Mouse (Mus musculus): ENCODE measurements around the gene Gm13694.
A peak's percentile ranks its signal among the peaks of the same experiment; 100 is the strongest.
"Not testable (repeated sequence)": the region's sequence is repeated elsewhere in the genome, so short reads cannot be mapped to it uniquely, and the experiment has no call there.

The Gm13694 gene

GRCm38 (mm10) chr2:83978633-83979032 is at the start of gene Gm13694:
Gene Gm13694 (plus strand): TSS chr2:83978933.
- not testable (repeated sequence) for DNase-seq (ENCODE audit: low spot score)

GRCm38 (mm10) chr2:83929478-83930088 is 49.1 kb upstream of the Gm13694 start:
- no peak for DNase-seq (ENCODE audit: low spot score)

- DNase-seq (ENCODE audit: low spot score) = peak; percentile 63
These were observed 37.8 kb upstream of the Gm13694 start, which contains the start of gene Zswim2 for GRCm38 (mm10) chr2:83940931-83941361. Gene Zswim2 (minus strand): TSS chr2:83941228.

- DNase-seq (ENCODE audit: low spot score) = no peak
These were observed 37.4 kb upstream of the Gm13694 start for GRCm38 (mm10) chr2:83941378-83941777.

- DNase-seq (ENCODE audit: low spot score) = no peak
These were observed 36.9 kb upstream of the Gm13694 start for GRCm38 (mm10) chr2:83941792-83942191.

GRCm38 (mm10) chr2:83955393-83955792 is 23.3 kb upstream of the Gm13694 start, which contains the start of gene Gm13698:
Gene Gm13698 (plus strand): TSS chr2:83955693.
- DNase-seq (ENCODE audit: low spot score) = not testable (repeated sequence)

GRCm38 (mm10) chr2:83961203-83961602 is 17.5 kb upstream of the Gm13694 start, which contains the start of gene Gm13693:
Gene Gm13693 (plus strand): TSS chr2:83961503.
- DNase-seq (ENCODE audit: low spot score) = not testable (repeated sequence)

GRCm38 (mm10) chr2:83967013-83967412 is 11.7 kb upstream of the Gm13694 start, which contains the start of gene Gm13695:
Gene Gm13695 (plus strand): TSS chr2:83967313.
- DNase-seq (ENCODE audit: low spot score) = not testable (repeated sequence)

GRCm38 (mm10) chr2:83972823-83973222 is 5.9 kb upstream of the Gm13694 start, which contains the start of gene Gm13696:
Gene Gm13696 (plus strand): TSS chr2:83973123.
- not testable (repeated sequence) for DNase-seq (ENCODE audit: low spot score)

GRCm38 (mm10) chr2:83984443-83984842 is 5.7 kb downstream of the Gm13694 start, which contains the start of gene Gm13697:
Gene Gm13697 (plus strand): TSS chr2:83984743.
- not testable (repeated sequence) for DNase-seq (ENCODE audit: low spot score)

- DNase-seq (ENCODE audit: low spot score) = not testable (repeated sequence)
These were observed 11.5 kb downstream of the Gm13694 start, which contains the start of gene Gm13691 for GRCm38 (mm10) chr2:83990253-83990652. Gene Gm13691 (plus strand): TSS chr2:83990553.

- DNase-seq (ENCODE audit: low spot score) = not testable (repeated sequence)
These were observed 15.0 kb downstream of the Gm13694 start for GRCm38 (mm10) chr2:83993639-83994255.

GRCm38 (mm10) chr2:83994526-83994925 is 15.8 kb downstream of the Gm13694 start:
- not testable (repeated sequence) for DNase-seq (ENCODE audit: low spot score)

GRCm38 (mm10) chr2:84008913-84009312 is 30.2 kb downstream of the Gm13694 start:
- no peak for DNase-seq (ENCODE audit: low spot score)

- no peak for DNase-seq (ENCODE audit: low spot score)
These were observed 31.1 kb downstream of the Gm13694 start for GRCm38 (mm10) chr2:84009818-84010217.

- DNase-seq (ENCODE audit: low spot score) = no peak
These were observed 35.8 kb downstream of the Gm13694 start for GRCm38 (mm10) chr2:84014572-84014971.

- not testable (repeated sequence) for DNase-seq (ENCODE audit: low spot score)
These were observed 37.6 kb downstream of the Gm13694 start for GRCm38 (mm10) chr2:84016291-84016690.

GRCm38 (mm10) chr2:84018330-84018729 is 39.6 kb downstream of the Gm13694 start:
- DNase-seq (ENCODE audit: low spot score) = no peak

- DNase-seq (ENCODE audit: low spot score) = no peak
These were observed 41.0 kb downstream of the Gm13694 start for GRCm38 (mm10) chr2:84019519-84020305.

- no peak for DNase-seq (ENCODE audit: low spot score)
These were observed 43.2 kb downstream of the Gm13694 start for GRCm38 (mm10) chr2:84021930-84022329.

GRCm38 (mm10) chr2:84022905-84023304 is 44.2 kb downstream of the Gm13694 start:
- no peak for DNase-seq (ENCODE audit: low spot score)

GRCm38 (mm10) chr2:84023319-84023718 is 44.6 kb downstream of the Gm13694 start:
- DNase-seq (ENCODE audit: low spot score) = no peak

Data from testis, postnatal 14 days (tissue).